Mouse (Mus musculus) bone marrow macrophage, adult 2 months (primary cell): ENCODE measurements around the gene Slc1a2.

ENCODE experiments used
- CTCF ChIP-seq: IDR thresholded peaks from 2 replicates; pipeline ENCODE4 v1.5.1; 2012; ENCODE audit warnings: low read depth, mild to moderate bottlenecking, low read length, moderate library complexity
- POLR2A ChIP-seq: IDR thresholded peaks from 2 replicates; pipeline ENCODE4 v1.6.1; 2012; ENCODE audit warnings: mild to moderate bottlenecking, low read depth, low read length, borderline replicate concordance

GRCm38 (mm10) chr2:102700695-102701094, 42.2 kb downstream of the Slc1a2 start:
- TF ChIP-seq POLR2A (no peak), CTCF (no peak)
